Mouse (Mus musculus): Measurements from ENCODE around the gene Snx33. TPM values are rescaled to one million over a fixed set of nuclear protein-coding genes. Genes with fewer than 3 reads are reported as not detected.
A peak's percentile ranks its signal among the peaks of the same experiment; 100 is the strongest.

Snx33 gene
- polyA plus RNA-seq (2014; fragmentation: Nextera tagmentation; extraction: Ambion mirVana) = 8.8 and 9.5 TPM in 2 replicates

DNA sequence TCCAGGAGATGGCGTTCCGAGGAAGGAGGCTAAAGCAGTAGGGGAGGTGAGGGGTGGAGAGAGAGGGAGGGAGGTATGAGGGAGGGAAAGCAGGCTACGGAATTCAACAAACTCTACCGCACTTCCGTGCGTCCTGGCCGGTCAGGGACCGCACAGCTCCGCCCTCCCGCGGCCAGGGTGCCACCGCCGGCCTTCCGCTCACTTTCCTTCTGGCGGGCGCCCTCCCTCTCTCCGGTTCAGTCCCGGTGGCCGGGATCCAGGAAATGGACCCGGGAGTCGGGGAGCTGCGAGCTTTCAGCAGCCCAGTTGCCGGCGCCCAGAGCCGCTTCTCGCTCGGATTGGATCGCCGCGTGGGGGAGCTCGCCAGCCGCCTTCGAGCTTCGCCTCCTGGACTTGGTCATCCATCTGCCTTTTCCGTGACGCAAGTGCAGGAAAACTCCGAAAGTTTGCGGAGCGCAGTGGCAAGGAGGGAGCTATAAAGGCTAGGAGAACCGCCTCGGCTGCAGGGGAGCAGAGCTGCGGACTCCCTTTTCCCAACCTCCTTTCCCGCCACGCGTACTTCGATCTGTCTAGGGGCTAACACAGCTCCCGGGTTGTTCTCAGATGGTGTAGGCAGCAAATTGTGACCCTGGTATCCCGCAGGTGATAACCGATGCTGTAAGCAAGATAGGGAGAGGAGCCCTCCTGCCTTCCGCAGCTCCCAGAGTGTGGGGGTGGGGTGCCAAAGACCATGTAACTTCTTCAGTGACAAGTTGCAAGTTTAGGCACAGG, at the start of gene Snx33:
Gene Snx33 (minus strand): TSS at position 331 of the 771 bp plus-strand sequence.
- Histone ChIP-seq H3K27me3 (ENCODE audit: control insufficient read depth, insufficient read depth, low read length) (no peaks in the 10 kb centered on the region), H3K9me3 (ENCODE audit: control insufficient read depth, low read depth, low read length) (no peaks in the 10 kb centered on the region), H3K4me3 (ENCODE audit: low read depth, low read length) (peak within 1 kb of the TSS; percentile 66), H3K9ac (replicated peaks; ENCODE audit: low read depth, low read length) (peak within 1 kb of the TSS; percentile 71), H3K27ac (ENCODE audit: low read length) (peak within 1 kb of the TSS; percentile 94), H3K36me3 (ENCODE audit: control insufficient read depth, insufficient read depth, low read length) (no peaks in the 10 kb centered on the region), H3K4me2 (replicated peaks; ENCODE audit: low read depth, low read length) (peak within 1 kb of the TSS; percentile 89), H3K4me1 (ENCODE audit: control insufficient read depth, insufficient read depth, low read length) (peaks cover 41% of the 10 kb centered on the region)
- under 1% methylated on average over 50 of the region's 50 CpGs for WGBS
- peak; percentile 82 for ATAC-seq (ENCODE audit: insufficient number of reproducible peaks, insufficient read depth, low FRiP score, low read depth)

DNA sequence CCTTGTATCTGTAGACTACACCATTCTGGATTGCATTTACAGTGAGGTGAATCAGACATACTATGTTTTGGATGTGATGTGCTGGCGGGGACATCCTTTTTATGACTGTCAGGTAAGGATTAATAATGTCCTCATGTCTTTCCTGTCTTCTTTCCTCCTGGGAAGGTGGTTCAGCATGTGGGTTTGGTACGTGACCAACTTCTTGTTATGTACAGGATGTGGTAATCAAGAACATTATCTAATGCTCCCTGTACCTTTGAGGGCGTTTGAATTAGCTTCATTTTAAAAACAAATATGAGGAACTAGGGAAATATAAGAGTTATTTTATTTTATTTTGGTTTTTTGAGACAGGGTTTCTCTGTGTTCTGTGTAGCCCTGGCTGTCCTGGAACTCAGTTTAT, 47.0 kb upstream of the Snx33 start:
- no peaks in the 10 kb centered on the region; the same call in 1 of the 2 replicates for H3K36me3 ChIP-seq (ENCODE audit: control insufficient read depth, insufficient read depth, low read length)
- no peak overlapping the region for H3K9ac ChIP-seq (replicated peaks; ENCODE audit: low read depth, low read length)
- H3K4me3 ChIP-seq (ENCODE audit: low read depth, low read length) = no peak overlapping the region
- H3K9me3 ChIP-seq (ENCODE audit: control insufficient read depth, low read depth, low read length) = no peaks in the 10 kb centered on the region
- H3K4me1 ChIP-seq (ENCODE audit: control insufficient read depth, insufficient read depth, low read length) = no peaks in the 10 kb centered on the region
- no peak overlapping the region for H3K4me2 ChIP-seq (replicated peaks; ENCODE audit: low read depth, low read length)
- H3K27me3 ChIP-seq (ENCODE audit: control insufficient read depth, insufficient read depth, low read length) = no peaks in the 10 kb centered on the region
- no peak overlapping the region for H3K27ac ChIP-seq (ENCODE audit: low read length)
- no peak for ATAC-seq (ENCODE audit: insufficient number of reproducible peaks, insufficient read depth, low FRiP score, low read depth)
- 78% methylated on average over 3 of the region's 3 CpGs for WGBS

DNA sequence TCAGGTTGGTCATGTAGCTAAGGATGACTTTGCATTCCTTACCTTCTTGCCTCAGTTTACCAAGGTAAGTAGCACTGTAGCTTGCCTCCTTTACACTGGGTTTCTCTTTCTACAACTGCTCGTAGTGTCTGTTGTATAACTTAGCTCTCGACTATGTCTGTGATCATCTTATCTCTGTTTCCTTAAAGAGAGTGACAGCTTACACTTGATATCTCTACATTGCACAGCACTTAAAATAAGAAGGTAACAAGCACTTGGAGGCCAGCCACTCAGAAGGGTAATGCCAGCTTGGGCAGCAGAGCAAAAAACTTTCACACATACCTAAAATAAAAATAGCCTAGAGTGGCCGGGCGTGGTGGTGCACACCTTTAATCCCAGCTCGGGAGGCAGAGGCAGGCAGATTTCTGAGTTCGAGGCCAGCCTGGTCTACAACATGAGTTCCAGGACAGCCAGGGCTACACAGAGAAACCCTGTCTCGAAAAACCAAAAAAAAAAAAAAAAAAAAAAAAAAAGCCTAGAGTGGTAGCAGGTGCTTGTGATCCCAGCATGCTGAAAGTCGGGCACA, 45.9 kb upstream of the Snx33 start:
- Histone ChIP-seq H3K4me2 (replicated peaks; ENCODE audit: low read depth, low read length) (no peak overlapping the region), H3K27ac (ENCODE audit: low read length) (no peak overlapping the region), H3K4me1 (ENCODE audit: control insufficient read depth, insufficient read depth, low read length) (no peaks in the 10 kb centered on the region), H3K4me3 (ENCODE audit: low read depth, low read length) (no peak overlapping the region), H3K36me3 (ENCODE audit: control insufficient read depth, insufficient read depth, low read length) (no peaks in the 10 kb centered on the region; the same call in 1 of the 2 replicates), H3K27me3 (ENCODE audit: control insufficient read depth, insufficient read depth, low read length) (no peaks in the 10 kb centered on the region), H3K9me3 (ENCODE audit: control insufficient read depth, low read depth, low read length) (no peaks in the 10 kb centered on the region), H3K9ac (replicated peaks; ENCODE audit: low read depth, low read length) (no peak overlapping the region)
- ATAC-seq (ENCODE audit: insufficient number of reproducible peaks, insufficient read depth, low FRiP score, low read depth) = no peak
- 85% methylated on average over 8 of the region's 8 CpGs for WGBS

DNA sequence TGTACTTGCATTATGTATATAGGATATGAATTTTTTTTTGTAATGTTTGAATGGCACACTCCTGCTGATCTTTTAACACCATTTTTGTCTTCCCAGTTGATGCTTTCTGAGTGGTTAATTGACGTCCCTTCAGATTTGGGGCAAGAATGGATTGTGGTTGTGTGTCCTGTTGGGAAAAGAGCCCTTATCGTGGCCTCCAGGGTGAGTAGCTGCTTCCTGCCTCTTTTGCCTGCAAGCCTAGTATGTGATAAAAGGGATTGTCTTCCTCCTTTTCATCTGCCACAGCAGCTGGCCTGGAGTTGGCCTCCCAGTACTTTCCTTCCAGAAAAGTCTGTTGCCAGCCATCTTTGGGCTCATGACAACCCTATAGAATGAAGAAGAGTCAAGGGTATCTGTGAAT, 42.0 kb upstream of the Snx33 start:
- no peaks in the 10 kb centered on the region for H3K4me1 ChIP-seq (ENCODE audit: control insufficient read depth, insufficient read depth, low read length)
- WGBS = 77% methylated on average over 2 of the region's 2 CpGs
- no peak for ATAC-seq (ENCODE audit: insufficient number of reproducible peaks, insufficient read depth, low FRiP score, low read depth)
- H3K4me3 ChIP-seq (ENCODE audit: low read depth, low read length) = no peak overlapping the region
- H3K4me2 ChIP-seq (replicated peaks; ENCODE audit: low read depth, low read length) = no peak overlapping the region
- no peaks in the 10 kb centered on the region for H3K9me3 ChIP-seq (ENCODE audit: control insufficient read depth, low read depth, low read length)
- H3K27ac ChIP-seq (ENCODE audit: low read length) = no peak overlapping the region
- H3K27me3 ChIP-seq (ENCODE audit: control insufficient read depth, insufficient read depth, low read length) = no peaks in the 10 kb centered on the region
- H3K9ac ChIP-seq (replicated peaks; ENCODE audit: low read depth, low read length) = no peak overlapping the region
- no peaks in the 10 kb centered on the region; the same call in 1 of the 2 replicates for H3K36me3 ChIP-seq (ENCODE audit: control insufficient read depth, insufficient read depth, low read length)

DNA sequence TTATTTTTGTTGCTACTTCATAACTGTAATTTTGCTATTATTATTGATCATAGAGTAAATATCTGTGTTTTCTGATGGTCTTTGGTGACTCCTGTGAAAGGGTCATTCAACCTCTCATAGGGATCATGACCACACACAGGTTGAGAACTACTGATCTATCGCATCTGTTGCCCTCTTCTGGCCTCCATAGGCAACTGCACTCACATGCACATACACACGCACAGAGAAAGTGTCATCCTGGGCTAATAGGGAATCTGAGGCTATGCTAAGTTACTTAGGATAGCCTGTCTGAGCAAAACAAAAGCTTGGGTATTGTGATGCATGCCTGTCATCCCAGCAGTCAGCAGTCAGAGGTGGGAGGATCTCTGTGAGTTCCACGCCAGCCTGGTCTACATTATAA, 33.4 kb upstream of the Snx33 start:
- Histone ChIP-seq H3K36me3 (ENCODE audit: control insufficient read depth, insufficient read depth, low read length) (peaks cover 6% of the 10 kb centered on the region; the same call in 1 of the 2 replicates), H3K4me3 (ENCODE audit: low read depth, low read length) (no peak overlapping the region)

DNA sequence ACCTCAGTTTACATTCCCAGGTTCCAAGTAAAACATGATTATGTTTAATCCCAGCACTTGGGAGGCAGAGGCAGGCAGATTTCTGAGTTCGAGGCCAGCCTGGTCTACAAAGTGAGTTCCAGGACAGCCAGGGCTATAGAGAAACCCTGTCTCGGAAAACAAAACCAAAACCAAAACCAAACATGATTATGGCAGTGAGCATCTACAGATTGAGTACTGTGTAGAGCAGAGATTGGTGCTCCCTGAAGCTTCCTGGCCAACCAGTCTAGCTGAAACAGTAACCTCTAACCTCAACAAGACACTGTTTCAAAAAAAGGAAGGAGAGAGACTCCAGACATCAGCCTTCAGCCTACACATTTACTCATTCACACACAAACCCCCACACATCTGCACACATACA, 30.5 kb upstream of the Snx33 start:
- Histone ChIP-seq H3K27me3 (ENCODE audit: control insufficient read depth, insufficient read depth, low read length) (no peaks in the 10 kb centered on the region), H3K4me1 (ENCODE audit: control insufficient read depth, insufficient read depth, low read length) (no peaks in the 10 kb centered on the region), H3K9ac (replicated peaks; ENCODE audit: low read depth, low read length) (no peak overlapping the region), H3K4me3 (ENCODE audit: low read depth, low read length) (no peak overlapping the region), H3K4me2 (replicated peaks; ENCODE audit: low read depth, low read length) (no peak overlapping the region), H3K27ac (ENCODE audit: low read length) (no peak overlapping the region), H3K36me3 (ENCODE audit: control insufficient read depth, insufficient read depth, low read length) (0 out of 2 replicates have a peak, but pooled peaks cover under 1% of the 10 kb centered on the region), H3K9me3 (ENCODE audit: control insufficient read depth, low read depth, low read length) (no peaks in the 10 kb centered on the region)
- 89% methylated on average over 2 of the region's 2 CpGs for WGBS
- no peak for ATAC-seq (ENCODE audit: insufficient number of reproducible peaks, insufficient read depth, low FRiP score, low read depth)

More for the DNA sequence above, 33.4 kb upstream of the Snx33 start:
- Histone ChIP-seq H3K4me2 (replicated peaks; ENCODE audit: low read depth, low read length) (no peak overlapping the region), H3K4me1 (ENCODE audit: control insufficient read depth, insufficient read depth, low read length) (no peaks in the 10 kb centered on the region), H3K9me3 (ENCODE audit: control insufficient read depth, low read depth, low read length) (no peaks in the 10 kb centered on the region), H3K27me3 (ENCODE audit: control insufficient read depth, insufficient read depth, low read length) (no peaks in the 10 kb centered on the region), H3K9ac (replicated peaks; ENCODE audit: low read depth, low read length) (no peak overlapping the region), H3K27ac (ENCODE audit: low read length) (no peak overlapping the region)
- WGBS = 91% methylated on average over 3 of the region's 3 CpGs
- no peak for ATAC-seq (ENCODE audit: insufficient number of reproducible peaks, insufficient read depth, low FRiP score, low read depth)

DNA sequence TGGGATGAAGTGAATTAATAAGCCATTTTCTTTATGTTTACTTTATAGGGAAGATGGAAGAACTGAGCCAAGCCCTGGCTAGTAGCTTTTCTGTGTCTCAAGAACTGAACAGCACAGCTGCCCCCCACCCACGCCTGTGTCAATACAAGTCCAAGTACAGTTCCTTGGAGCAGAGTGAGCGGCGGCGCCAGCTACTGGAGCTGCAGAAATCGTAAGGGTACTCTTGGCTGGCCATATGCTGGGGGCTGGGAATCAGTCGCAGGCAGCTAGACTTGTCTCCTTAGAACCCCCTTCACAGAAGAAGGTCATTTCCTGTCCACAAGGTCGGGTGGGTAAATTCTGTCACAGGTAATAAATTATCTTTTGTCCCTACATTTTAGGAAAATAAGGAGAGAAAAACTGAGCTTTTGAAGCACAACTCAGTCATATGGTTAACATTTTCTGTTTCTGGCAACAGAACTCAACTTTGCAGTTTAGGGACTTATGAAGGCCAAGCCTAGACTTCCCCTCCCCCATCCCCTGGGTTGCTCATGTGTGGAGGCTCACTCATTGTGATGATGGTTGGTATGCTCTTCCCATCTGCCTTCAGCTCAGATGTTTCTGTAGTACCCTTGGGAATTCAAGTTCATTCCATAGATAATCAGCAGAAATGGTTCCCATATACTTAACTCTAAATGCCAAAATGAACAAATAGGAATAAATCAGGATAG, 28.9 kb upstream of the Snx33 start:
- 76% methylated on average over 7 of the region's 7 CpGs for WGBS
- Histone ChIP-seq H3K4me2 (replicated peaks; ENCODE audit: low read depth, low read length) (no peak overlapping the region), H3K9me3 (ENCODE audit: control insufficient read depth, low read depth, low read length) (no peaks in the 10 kb centered on the region), H3K27me3 (ENCODE audit: control insufficient read depth, insufficient read depth, low read length) (no peaks in the 10 kb centered on the region), H3K27ac (ENCODE audit: low read length) (no peak overlapping the region), H3K9ac (replicated peaks; ENCODE audit: low read depth, low read length) (no peak overlapping the region), H3K36me3 (ENCODE audit: control insufficient read depth, insufficient read depth, low read length) (no peaks in the 10 kb centered on the region), H3K4me1 (ENCODE audit: control insufficient read depth, insufficient read depth, low read length) (no peaks in the 10 kb centered on the region), H3K4me3 (ENCODE audit: low read depth, low read length) (no peak overlapping the region)
- ATAC-seq (ENCODE audit: insufficient number of reproducible peaks, insufficient read depth, low FRiP score, low read depth) = no peak

DNA sequence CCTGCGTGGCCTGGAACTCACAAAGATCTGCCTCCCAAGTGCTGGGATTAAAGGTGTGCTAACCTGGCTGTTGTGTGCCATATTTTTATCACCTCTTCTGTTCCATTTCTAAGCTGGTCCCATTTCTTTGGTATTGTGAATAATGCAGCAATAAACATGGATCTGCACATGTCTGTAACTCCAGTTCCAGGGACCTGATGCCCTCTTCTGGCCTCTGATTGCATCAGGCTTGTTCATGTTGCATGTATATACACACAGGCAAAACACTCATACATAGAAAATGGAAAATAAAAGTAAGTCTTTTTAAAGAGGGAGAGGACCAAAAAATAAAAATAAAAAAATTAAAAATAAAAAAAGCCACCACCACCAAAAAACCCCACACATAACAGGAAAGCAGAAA, 25.4 kb upstream of the Snx33 start:
- Histone ChIP-seq H3K4me3 (ENCODE audit: low read depth, low read length) (no peak overlapping the region), H3K4me1 (ENCODE audit: control insufficient read depth, insufficient read depth, low read length) (no peaks in the 10 kb centered on the region), H3K4me2 (replicated peaks; ENCODE audit: low read depth, low read length) (no peak overlapping the region), H3K9me3 (ENCODE audit: control insufficient read depth, low read depth, low read length) (no peaks in the 10 kb centered on the region), H3K27me3 (ENCODE audit: control insufficient read depth, insufficient read depth, low read length) (no peaks in the 10 kb centered on the region), H3K27ac (ENCODE audit: low read length) (no peak overlapping the region), H3K36me3 (ENCODE audit: control insufficient read depth, insufficient read depth, low read length) (no peaks in the 10 kb centered on the region), H3K9ac (replicated peaks; ENCODE audit: low read depth, low read length) (no peak overlapping the region)
- WGBS = 94% methylated on average over 1 of the region's 1 CpGs
- no peak for ATAC-seq (ENCODE audit: insufficient number of reproducible peaks, insufficient read depth, low FRiP score, low read depth)

Measured in stomach, embryonic 14.5 days (tissue).